Mouse (Mus musculus): ENCODE measurements around the gene Exoc6b.

Exoc6b gene

DNA sequence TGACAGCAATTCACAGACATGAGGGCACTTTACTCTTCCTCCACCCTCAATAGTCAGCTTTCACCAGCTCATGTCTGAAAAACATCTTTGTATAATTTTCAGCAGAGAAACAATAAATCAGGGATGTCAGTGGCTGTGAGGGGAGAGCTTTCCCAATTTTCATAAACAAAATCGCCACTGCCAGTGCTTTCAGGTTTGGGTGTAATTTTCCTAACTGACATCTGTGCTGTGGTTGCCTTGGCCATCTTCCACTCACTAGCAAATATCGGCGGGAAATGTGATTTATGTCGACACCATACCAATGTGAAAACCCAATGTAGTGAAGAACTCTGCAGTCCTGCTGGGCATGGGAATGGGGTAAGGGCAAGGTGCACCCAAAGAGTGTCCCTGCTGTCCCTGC, 360.7 kb downstream of the Exoc6b start:
- DNase-seq, result no peak

DNA sequence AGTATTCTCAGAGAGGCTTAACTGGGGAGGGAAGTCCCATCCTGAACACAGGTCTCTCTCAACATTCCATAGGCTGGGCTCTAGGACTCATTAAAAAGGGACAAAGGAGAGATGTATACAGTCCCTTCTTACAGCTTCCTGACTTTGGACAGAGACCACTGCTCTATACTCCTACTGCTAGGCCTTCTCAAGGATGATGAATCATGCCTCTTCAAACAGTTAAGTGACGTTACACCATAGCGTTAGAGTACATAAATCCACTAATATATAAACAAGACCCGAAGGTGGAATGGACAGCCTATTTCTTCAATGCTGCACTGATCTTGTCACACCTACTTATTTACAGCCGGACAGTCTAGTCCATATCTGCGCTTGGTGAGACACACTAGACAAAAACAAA, 369.7 kb downstream of the Exoc6b start:
- no peak for DNase-seq

DNA sequence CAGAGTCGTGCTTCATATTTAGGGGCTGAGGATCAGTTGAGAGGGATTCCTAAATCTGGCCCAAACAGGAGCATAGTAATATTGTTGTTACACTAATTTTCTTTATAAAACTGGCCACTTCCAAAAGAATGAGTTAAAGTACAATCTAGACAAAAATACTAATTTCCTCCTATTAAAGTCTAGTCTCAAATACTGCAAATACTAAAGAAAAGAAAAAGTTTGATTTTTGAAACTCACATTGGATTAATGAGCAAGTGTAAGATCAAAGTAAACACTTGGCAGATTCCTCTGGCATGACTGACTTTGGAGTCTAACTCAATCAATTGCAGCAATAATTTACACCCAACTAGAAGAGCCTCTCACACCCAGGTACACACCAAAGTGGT, 371.0 kb downstream of the Exoc6b start:
- no peak for DNase-seq

DNA sequence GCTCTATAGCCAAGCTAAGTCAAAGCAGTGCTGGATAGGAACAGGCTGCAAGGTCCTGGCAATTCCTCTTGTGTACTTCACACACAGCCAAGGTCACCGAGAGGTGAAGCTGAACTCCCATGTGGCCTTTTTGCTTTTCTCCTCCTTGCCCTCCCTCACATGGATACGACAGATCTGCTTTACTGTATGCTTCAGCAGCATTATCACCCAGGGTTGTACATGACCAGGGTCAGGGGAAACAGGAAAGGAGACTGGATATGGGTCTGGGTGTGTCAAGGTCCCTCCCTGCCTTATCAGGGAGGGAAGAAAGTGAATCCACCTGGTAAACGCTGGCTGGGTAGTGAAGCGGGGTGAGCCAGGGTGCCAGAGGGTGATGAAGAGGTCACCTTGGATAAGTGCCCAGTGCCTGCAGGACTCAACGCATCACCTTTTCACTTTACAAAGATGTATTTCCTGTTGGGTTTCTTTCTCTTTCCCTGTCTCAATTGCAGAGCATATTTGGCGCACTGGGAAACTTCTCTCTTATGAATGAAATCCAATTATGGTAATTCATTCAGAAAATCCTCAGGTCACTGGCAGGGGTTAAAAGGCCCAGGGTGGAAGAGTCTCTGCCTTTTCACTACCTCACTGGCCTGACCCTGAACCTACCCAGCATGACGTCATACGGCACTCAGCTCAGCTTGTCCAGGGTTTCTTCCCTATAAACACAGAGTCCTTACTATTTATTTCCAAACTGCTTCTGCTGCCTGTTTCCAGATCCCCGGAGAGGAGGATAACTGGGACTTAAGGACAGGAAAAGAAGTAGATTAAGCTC, 371.6 kb downstream of the Exoc6b start:
- DNase-seq, result no peak

DNA sequence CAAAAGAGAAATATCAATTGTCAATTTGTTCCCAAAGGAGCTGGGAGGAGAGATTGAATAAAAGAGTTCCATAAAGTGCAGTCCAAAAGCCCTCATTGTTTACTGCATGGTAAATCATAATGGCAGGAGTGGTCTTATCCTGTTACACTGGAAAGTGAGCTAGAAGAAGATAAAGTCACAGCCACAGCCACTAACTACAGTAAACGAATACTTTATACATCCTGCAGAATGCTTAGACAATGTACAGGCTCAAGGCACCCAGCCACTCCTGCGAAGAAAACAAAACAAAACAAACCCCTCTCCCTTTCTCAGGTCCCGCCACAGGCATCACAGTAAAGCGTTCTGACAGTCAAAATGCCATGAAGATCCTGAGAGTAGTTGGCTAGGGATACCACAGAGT, 375.5 kb downstream of the Exoc6b start:
- no peak for DNase-seq

DNA sequence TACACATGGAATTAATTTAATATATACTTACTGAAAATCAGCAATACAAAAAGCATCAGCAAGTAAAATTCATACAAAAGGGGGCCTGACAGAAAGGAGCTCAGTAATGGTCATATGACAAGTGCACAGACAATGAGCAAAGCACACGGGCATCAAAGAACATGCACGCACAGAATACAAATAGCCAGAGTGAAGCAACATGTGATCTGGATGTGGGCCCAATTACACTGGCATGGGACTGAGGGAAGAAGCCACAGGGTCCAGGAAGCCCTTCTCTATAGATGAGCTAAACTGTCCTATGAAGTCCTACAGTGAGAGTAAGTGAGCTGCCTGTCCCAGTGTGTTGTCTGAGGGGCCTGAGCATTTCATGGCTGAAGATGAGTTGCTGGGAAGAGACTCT, 376.1 kb downstream of the Exoc6b start:
- DNase-seq, result no peak

DNA sequence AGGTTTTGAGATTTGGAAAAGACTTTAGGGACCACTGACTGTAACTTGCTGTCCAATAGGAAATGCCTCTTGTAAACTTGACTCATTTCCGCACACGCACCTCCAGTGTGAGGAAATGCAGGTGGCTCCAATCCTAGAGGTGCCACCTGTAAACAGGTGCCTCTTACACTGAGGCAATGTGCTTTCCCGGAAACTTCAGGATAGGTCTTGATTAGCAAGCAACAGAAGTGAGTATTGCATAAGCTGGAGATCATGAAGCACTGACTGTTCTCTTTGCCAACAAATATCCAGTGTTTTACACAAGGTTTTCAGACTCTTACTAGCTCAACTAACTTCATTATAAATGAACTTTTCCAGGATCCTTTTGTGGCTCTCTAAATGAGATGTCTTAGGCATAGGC, 377.4 kb downstream of the Exoc6b start:
- DNase-seq, result no peak

DNA sequence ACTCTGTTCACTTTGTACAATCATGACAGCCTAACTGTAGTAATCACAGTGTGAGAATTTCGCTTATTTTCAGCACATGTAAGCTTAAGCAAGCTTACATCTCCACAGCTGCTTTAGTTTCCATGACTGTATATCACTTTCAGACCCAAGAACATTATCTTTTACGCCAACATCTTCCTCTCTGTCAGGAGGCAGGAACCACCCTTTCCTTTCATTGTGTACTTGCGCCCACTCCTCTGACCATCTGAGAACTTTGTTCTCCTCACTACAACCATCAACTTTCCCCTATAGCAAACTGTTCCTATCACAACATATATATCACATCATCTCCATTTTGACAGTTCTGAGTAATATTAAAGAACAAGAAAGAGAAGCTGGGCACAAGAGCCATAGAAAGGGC, 391.5 kb downstream of the Exoc6b start:
- DNase-seq, result no peak

DNA sequence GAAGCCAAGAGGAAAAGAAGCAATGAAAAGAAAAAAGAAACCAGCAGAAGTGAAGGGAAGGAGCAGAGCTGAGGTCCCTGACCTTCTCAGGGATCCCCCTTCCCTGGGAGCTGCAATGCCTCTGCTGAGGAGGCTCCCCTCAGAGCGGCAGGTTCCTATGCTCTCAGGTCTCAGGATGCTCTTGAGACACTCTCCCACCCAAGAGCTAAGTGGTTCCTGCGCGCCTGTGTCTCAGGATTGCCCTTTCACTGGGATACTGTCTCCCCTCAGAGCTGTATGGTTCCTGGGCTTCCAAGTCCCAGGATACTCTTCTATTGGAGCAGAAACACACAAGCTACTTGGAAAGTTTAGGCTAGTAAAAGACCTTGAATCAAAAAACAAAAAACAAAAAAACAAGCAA, 394.4 kb downstream of the Exoc6b start:
- DNase-seq, result no peak

DNA sequence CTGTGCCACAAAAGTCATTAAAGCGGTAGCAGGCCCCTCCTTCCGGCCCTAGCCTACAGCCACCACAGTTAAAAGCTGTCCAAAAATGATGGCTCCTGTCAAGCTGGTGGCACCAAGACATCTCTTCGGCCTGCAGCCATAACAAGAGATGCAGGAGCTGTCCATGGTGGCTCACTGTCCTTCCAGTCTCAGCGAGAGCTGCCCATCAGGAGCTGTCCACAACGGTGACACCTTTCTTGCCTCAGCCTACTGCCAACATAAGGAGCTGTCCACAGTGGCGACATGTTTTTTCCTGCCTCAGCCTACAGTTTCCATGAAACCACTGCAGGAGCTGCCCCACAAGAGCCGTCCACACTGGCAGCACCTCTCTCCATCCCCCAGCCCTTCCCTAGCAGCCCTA, 395.2 kb downstream of the Exoc6b start:
- no peak for DNase-seq

DNA sequence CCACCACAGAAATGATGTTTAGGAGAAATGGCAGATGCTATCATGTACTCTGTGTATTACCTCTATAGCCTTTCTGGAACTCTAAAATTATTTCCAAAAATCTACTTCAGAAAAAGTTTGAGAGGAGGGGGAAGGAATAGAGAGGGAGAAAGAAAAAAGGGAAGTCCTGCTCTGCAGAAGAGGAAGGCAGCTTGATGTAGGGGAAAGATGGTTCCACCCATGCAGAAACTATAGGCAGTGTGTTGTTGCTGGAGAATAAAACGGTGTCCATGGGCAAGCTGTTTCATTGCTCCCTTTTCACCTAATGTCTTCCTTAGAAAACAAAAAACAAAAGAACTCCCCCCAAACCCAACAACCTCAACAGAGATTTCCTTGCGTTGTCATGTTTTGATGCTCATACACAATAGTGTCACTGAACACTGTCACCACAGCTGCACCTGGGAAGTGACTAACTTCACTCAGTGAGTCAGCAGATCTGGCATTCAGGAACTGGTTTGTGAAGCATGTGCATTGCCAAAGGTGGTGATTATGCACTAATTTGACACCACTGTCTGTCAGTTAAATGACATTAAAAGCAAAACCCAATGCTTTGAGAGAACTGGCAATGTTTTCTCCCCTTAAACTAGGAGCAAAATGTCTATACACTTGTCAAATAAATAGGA, 407.7 kb downstream of the Exoc6b start:
- DNase-seq, result no peak

DNA sequence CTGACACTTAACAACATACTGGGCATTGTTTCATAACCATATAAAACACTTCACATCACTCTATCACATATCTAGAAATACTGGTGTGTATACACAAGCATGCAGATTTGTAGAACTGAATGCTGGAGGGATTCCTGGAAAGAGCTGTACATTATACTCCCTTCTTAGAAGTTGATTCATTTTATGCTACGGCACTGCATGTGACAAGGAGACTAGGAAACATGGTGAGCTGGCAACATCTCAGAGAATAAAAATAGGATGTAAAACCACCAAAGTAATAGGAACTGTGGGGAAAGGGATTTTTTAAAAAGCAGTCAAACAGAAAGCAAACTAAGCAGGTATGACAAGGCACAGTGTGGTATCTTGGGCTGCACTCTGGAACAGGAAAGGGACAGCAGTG, 408.3 kb downstream of the Exoc6b start:
- no peak for DNase-seq

DNA sequence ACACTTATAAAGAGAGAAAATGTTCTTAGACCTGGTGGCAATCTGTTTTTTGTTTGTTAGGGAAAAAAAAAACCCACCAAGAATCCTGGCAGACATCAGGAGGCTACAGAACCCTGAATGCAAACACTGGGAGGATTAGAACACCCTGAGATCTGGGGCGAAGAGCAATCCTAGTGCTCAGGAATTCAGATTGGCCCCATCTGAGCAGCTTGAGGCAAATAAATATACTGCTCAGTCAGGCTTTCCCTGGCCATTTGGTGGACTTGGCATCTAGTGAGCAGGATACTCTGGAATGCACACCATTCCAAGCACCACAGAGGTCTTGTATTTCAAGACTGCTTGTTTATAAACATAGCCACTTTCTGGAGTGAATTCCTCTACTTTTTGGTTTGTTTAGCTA, 412.2 kb downstream of the Exoc6b start:
- no peak for DNase-seq

DNA sequence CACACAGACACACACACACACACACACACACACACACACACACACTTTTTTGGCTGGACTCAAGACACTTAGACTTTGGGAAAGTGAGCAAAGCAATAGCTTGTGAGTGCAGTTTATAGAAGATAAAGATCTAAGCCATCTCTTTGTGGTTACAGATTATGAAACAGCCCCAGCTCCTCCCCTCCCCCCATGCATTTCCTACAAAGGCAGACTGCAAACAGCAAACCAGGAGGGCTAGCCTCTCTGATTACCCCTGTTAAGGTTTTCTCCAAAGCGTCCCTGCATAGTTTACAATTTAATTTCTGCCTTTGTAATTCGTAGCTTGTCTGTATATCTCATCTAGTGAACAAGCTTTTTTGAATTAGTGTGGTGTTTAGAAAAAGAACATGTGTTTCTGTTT, 412.6 kb downstream of the Exoc6b start:
- no peak for DNase-seq

DNA sequence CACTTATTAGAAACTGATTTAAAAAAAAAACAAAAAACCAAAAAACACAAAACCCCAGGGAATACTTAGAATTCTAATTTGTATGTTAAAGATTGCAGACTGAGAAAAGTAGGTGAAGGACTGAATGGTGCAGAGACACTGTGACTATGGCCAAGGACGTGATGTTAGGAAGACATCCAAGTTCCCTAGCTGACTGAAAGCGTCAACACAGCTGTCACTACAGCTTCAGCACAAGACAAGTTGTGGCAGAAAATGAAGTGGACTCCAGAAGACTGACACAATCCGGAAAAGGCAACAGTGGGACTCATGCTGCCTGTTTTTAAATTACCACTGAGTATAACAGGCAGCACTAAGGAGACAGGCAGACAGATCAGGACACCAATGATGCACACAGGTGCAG, 417.4 kb downstream of the Exoc6b start:
- no peak for DNase-seq

DNA sequence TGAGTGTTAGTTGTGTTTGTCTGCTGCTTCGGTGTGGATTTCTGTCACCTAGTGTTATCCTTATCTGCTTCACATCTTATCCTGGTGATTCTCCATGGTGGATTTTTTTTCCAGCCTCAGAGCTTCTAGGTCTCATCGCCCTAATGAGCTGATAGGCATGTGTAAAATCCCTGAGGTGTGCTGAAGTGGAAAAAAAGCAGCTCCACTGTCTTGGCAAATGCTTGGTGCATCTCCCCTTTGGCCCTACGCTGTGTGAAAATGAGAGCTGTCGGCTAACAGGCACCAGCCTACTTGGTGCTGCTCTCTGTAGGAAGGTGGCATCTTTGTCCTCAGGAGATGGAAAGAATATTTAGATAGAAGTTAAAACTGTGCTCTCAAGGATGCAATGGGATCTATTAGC, 422.1 kb downstream of the Exoc6b start:
- DNase-seq, result no peak

DNA sequence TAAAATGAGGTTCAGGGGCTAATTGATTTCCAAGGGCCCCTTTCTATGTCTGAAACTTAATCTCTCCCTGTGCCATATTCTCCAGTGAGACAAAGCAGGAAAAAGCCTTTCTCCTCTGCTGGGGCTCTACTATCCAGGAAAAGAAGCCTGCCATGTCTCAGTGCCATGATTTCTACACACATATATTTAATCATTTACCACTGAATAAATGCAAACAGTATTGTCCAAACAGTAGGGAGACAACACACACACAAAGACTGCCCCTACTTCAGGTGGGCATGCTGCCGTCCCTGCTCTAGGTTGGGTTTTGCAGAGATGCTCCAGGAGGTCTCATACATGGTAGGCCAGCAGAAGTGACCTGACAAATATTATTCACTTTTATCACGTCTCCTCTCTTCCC, 422.6 kb downstream of the Exoc6b start:
- no peak for DNase-seq

DNA sequence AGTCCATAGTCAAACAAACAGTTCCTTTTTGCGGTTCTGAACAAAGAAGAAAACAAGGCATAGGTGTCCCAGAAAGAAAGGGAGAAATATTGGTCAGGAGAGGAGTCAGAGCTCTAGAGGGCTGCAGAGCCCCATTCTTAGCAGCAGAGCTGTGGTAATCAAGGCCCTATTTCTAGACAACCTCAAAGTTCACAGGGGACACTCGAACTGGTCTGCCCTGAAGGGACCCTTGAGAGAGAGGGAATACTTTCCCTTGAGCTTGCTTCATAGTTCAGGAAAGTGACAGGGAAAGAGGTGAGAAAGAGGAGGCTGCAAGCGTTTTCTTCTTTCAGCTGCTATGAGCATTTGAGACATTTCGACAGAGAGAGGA, 428.3 kb downstream of the Exoc6b start:
- DNase-seq, result no peak

DNA sequence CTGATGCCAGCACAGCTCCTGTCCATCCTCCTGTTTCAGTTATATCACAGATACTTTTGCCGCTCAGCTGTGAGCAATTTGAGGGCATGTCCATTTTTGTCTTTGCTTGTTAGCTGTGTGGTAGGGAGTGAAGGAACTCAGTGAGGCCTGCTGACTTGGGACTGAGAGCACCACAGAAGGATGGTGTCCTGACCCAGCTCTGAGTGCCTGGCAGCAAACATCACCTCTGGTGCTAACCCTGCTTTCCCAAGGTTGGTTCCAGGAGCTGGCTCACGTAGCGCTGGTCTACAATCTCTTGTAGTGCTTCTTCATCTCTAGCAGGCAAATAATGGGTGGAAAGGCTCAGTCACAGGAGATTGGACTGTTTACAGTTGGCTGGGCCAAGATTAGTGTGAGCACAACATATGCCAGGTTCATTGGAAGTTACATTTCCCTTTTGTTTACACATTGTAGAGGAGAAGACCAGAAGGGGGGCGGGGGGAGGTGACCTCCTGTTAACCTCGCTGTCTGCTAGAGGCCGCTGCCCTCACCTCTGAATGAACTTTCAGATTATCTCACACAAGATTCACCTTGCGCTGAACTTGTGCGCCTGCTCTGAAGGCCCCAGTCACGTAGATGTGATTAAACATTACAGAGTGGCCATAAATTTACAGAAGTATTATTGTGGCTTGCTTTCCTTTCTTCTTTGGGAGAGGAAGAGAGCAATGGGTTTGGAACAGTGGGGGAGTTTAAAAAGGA, 428.8 kb downstream of the Exoc6b start:
- DNase-seq, result no peak

DNA sequence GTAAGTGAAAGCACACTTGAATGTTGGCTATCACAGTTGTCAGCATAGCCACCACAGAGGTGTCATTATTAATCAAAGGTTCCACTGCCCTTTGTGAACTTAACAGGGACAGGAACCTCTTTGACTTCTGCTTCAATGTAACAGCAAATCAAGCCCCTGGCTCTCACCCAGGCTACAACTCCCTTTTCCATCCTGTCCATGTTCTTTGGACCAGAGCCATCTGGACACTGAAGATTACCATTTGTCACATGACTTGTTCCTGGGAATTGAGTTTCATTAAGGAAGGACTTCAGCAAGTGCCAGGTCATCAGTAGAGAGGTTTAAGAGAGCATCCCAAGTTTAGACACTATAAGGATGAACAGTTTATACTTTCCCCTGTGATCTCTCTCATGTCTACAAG, 431.1 kb downstream of the Exoc6b start:
- DNase-seq, result no peak

DNA sequence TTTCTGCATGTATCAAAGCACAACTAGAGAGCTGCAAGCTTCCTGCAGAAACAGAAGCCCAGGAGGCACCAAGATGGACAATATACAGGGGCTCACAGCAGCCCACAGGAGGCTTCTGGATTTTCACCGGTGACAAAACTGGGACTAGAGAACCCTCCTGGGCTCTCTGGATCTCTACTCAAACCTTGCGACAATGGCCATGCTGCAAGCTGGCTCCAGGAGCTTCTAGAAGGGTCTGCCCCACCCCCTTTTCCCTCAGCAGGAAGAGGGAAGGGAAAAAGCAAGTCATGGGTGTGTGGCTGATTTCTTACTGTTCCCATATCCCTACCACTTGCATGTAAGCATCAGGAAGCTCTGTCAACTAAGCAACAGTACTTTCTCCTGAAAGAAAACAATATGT, 437.7 kb downstream of the Exoc6b start:
- no peak for DNase-seq

DNA sequence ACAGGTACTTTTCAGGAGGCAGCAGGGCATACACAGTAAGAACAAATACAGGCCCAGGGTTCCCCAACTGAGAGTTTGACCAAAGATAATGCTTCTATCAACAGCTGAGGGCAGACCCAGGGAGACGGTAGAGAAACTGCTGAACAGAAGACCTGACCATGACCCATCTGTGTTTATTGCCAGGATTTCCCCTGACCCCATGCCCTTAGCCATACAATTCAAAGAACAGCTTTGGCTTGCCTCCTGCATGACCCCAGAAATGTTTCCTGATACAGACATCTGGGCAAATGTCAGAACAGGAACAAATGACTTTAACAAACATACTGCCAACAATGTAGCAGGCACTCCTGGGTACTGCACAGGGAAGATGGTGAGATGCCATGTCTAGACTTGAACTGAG, 439.0 kb downstream of the Exoc6b start:
- DNase-seq, result no peak

DNA sequence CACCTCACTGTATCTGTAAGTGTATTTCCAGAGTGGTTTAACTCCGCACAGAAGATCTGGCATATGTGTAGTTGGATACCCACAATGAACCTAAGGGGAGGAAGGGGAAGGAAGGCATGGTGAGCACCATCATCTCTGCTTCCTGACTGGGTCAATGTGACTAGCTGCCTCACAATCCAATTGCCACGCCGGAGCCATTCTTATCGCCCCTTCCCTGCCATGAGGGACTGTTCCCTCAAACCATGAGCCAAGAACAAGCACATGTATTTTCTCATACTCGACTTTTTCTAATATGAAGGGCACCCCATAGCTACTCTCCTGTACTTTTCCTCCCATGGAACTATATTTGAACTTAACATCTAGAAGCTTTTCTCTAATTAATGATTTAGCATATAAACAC, 440.5 kb downstream of the Exoc6b start:
- DNase-seq, result no peak

DNA sequence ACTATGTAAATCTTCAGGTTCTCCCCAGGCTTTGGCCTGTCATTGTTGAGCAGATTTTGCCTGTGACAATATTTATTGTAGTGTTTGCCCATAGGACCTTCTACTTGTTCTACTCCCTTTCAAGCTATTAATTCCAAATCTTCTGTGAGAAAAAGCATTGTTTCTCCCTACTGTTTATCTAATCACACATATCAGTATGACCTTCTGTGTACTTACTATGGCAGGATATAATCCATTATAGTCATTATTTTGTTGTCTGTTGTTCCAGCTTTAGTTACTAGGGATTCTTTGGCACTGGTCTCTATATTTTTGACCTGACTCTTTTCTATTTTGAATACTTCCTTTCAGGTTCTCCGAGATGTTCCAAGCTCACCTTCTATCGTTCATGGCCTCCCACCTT, 442.9 kb downstream of the Exoc6b start:
- DNase-seq, result no peak
